Mouse (Mus musculus) layer of hippocampus, postnatal 36 days (tissue): ENCODE measurements around the gene Tecpr2. TPM values are rescaled to one million over a fixed set of nuclear protein-coding genes. Genes with fewer than 3 reads are reported as not detected.

ENCODE experiments used
- DNase-seq, 2 experiments: peaks; one replicate each; pipeline ENCODE4 v3.0.0; 2022
- total RNA-seq, 2 experiments: library from RNA; stranded (reverse); gene quantifications; 2 replicates each; pipeline ENCODE4 v1.2.3; 2021

Gene Tecpr2
- total RNA-seq, 2 experiments from 2014 or later, result 41.6 to 43.2 TPM

GRCm38 (mm10) chr12:110949410-110949809 is 60.3 kb downstream of the Tecpr2 start:
- DNase-seq, result no peak

DNA sequence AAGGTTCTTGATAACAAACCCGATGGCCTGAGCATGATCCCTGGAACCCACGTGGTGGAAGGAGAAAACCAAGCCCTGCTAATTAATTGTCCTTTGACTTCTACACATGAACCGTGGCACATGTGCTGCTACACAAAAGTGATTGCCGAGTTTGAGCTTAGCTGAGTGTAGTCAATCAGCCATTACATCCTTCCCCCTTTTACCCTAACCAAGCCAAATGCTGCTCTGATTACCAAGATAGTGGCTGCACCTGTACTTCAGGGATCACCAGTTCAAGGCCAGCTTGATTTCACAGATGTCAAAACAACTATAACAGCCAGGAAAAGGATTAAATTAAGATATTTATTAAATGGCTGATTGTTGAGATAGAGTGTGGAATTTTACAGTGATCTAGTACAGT is 61.1 kb downstream of the Tecpr2 start:
- DNase-seq, result no peak

DNA sequence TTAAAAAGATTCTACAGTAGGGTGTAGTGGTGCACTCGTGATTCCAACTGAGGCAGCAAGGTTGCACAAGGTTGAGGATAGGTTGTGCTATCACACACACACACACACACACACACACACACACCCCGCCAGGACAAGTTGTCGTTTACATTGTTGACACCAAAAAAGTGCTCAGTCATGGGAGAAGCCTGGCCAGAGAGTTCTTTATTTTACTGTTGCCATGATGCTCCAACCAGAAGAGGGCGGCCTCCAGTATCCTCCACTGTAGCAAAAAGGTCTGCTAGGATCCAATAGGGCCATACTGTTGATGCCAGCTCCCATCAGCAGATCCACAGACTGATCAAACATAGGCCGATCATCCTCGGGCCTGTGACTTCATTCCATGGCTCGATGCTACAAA is 62.2 kb downstream of the Tecpr2 start:
- DNase-seq, result no peak

GRCm38 (mm10) chr12:110952628-110953385 is 63.7 kb downstream of the Tecpr2 start:
- DNase-seq, result no peak

DNA sequence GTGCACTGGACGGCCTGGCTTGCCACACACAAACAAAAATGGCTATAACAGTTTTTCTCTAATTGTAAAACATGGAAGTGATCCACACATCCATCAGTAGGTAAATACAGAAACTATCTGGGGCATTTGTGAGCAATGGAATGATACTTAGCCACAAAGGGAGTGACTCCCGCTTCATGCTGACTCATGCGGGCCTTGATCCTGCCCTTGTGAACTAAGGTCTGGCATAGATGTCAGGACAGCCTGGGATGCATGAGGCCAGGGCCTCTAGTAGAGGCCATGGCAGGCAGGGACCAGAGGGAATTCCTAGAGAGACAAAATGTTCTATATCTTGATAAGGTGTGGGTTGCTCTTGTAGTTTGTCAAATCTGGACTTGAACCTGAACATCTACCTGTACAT is 64.4 kb downstream of the Tecpr2 start:
- no peak for DNase-seq

GRCm38 (mm10) chr12:110953900-110954299 is 64.8 kb downstream of the Tecpr2 start:
- DNase-seq, result no peak

- DNase-seq, result no peak
Observed at GRCm38 (mm10) chr12:110954351-110954991, 65.4 kb downstream of the Tecpr2 start.

GRCm38 (mm10) chr12:110961973-110962372 is 72.9 kb downstream of the Tecpr2 start:
- no peak for DNase-seq

GRCm38 (mm10) chr12:110965500-110965899 is 76.4 kb downstream of the Tecpr2 start:
- no peak for DNase-seq

GRCm38 (mm10) chr12:110966079-110966478 is 77.0 kb downstream of the Tecpr2 start:
- no peak for DNase-seq

DNA sequence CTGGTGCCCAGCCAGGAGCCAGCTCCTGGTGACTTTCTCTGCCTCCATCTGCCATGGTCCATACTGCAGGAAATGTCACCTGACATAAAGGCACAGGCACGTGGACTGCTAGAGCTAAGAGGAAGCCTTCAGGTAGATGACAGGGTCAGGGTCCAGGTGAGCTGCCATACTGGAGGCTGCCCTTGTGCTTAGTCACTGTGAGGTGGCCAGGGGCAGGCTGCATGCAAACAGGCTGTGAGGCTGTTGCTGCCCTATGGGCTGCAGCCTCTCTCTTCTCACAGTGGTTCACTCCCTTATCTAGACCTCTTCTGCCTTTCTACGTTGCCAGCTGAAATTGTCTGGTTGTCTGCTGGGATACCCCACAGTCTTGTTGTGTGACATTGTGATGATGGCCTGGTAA is 78.1 kb downstream of the Tecpr2 start:
- DNase-seq, result no peak

GRCm38 (mm10) chr12:110970408-110970807 is 81.3 kb downstream of the Tecpr2 start:
- no peak for DNase-seq

DNA sequence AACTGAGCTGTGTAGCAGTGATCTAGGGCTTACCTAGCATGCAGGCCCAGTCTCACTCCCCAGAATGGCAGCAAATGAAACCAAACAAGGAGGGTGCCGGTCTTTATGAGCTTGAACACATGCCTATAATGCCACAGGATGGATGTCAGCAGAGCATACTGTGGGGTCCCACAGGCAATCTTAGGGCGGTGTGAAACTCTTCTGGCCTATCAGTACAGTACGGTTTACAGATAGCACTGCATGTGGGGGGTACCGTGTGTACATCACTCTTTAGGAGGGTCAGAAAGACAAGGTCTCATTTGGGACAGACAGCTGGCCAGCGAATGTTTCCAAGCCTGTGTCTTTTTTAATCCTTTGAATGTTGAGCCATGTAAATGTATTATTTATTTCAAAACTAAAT is 82.9 kb downstream of the Tecpr2 start:
- no peak for DNase-seq

DNA sequence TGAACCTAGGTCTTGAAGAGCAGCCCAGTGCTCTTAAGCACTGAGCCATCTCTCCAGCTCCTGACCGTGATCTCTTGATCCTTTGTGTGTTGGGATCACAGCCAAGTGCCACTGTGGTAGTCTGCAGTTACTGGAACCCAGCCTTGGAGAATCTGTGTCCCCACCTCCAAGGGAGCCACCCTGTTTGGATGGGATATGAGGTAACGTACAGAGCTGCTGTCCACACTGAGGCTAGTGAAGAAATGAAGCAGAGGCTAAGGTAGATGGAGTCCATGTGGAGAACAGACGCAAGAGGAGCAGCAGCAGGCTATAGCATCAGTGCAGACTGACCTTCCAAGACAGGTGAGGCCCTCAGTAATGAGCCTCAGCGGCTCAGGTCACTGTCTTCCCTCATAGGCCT is 84.8 kb downstream of the Tecpr2 start:
- no peak for DNase-seq

DNA sequence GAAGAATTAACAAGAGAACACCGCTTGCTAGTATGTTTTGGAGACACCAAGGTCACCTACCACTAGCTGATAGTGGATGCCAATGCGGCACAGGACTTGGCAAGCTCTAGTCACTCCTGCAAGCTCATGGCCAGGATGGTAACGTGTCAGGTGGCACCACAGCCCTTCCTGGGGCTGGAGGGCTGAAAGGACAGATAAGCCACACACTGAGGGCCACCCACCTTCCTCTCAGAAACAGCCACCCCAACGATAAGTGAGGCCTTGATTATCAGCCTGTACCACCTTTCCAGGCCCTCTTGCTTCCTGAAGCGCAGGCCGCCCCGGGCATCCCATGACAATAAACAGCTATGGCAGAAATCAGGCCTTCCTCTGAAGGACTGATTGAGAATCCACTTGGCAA is 85.2 kb downstream of the Tecpr2 start:
- no peak for DNase-seq

GRCm38 (mm10) chr12:110974726-110975125 is 85.7 kb downstream of the Tecpr2 start:
- no peak for DNase-seq

GRCm38 (mm10) chr12:110975385-110975784 is 86.3 kb downstream of the Tecpr2 start:
- no peak for DNase-seq

DNA sequence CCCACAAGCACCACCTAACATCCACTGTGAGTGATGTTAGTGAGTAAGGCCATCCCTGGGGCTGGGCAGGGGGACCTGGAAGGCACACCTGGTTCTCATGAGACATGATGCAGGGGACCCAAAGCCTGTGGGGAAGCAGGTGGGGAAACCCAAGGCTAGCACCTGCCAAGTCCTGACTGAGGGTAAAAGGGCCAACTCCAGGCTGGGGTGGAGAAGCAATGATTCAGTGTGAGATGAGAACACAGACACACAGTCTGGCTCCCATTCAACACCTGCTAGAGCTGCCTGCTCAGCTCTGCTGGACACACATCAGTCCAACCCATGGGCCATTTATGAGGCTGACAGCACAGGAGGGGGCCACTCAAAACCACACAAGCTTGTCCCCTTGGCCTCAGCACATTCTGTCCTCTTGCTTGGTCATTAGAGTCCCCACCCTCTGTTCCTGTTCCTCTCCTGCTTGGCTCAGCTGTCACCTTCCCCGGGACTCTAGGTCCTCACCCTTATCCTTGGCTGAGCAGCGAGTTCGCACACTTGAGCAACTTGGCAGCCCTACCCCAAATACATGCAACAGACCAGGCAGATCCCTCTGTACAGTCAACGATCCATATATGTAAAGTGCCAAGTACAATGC is 86.9 kb downstream of the Tecpr2 start:
- DNase-seq, result no peak

GRCm38 (mm10) chr12:110976589-110977344 is 87.7 kb downstream of the Tecpr2 start:
- DNase-seq, result no peak

GRCm38 (mm10) chr12:110977345-110977733 is 88.3 kb downstream of the Tecpr2 start:
- no peak for DNase-seq

- DNase-seq, result no peak
Observed at GRCm38 (mm10) chr12:110977896-110978606, 89.0 kb downstream of the Tecpr2 start.
